Mouse (Mus musculus): ENCODE results near the gene Pagr1b. TPM values are rescaled to one million over a fixed set of nuclear protein-coding genes. Genes with fewer than 3 reads are reported as not detected.

Pagr1b gene
- total and polyA plus RNA-seq, 3 experiments = 0.30 to 6.6 TPM; not detected in 1

- in situ Hi-C loops (cut with MboI; ENCODE audit: low pct_ligation_motif_present, low pct_unique_long_range_greater_than_20kb, low sequenced_read_pairs) = no loop called here
Observed at GRCm38 (mm10) chr7:126951741-126952140, 64.5 kb downstream of the Pagr1b start.

More at GRCm38 (mm10) chr7:126951741-126952140, 64.5 kb downstream of the Pagr1b start:
- peaks cover 23 to 86% of the 10 kb centered on the region in 2 experiments for H3K36me3 ChIP-seq (replicated peaks in 1 of 2; ENCODE audit: control insufficient read depth in 1 of 2, insufficient read depth in 1 of 2, low read length in 1 of 2)
- no peak overlapping the region for H3K4me2 ChIP-seq (ENCODE audit: insufficient read depth, low read depth, poor library complexity, severe bottlenecking)
- dilution Hi-C loops (cut with MboI; ENCODE audit: extremely low pct_ligation_motif_present, extremely low pct_unique_long_range_greater_than_20kb, low sequenced_read_pairs) = no loop called here
- H3K9ac ChIP-seq (ENCODE audit: insufficient read depth, low read depth) = no peak overlapping the region
- H3K27ac ChIP-seq (ENCODE audit: insufficient read depth, low read depth) = no peak overlapping the region
- peaks cover 6% of the 10 kb centered on the region for H3K9me3 ChIP-seq (replicated peaks; ENCODE audit: low read length)
- no peak for DNase-seq (ENCODE audit: extremely low read depth)
- no peak for TF ChIP-seq CTCF (conservative IDR thresholded peaks at IDR 0.05 in 1 of 2, IDR thresholded peaks at IDR 0.05 in 1 of 2; ENCODE audit: low read depth in 2 of 2, low read length in 2 of 2)
- TF ChIP-seq POLR2AphosphoS2 (IDR thresholded peaks at IDR 0.05; ENCODE audit: low read depth, low read length) = no peak
- no peak for TF ChIP-seq ETS1 (conservative IDR thresholded peaks at IDR 0.05; ENCODE audit: low read depth, low read length)
- TF ChIP-seq IRF4 (IDR thresholded peaks at IDR 0.05; ENCODE audit: low read depth, low read length) = no peak
- no peak for TF ChIP-seq ZMIZ1 (IDR thresholded peaks at IDR 0.05; ENCODE audit: low read depth, low read length)
- TF ChIP-seq MXI1 (IDR thresholded peaks at IDR 0.05; ENCODE audit: low read depth, low read length) = no peak
- no peak for TF ChIP-seq RCOR1 (conservative IDR thresholded peaks at IDR 0.05; ENCODE audit: low read depth, low read length)
- TF ChIP-seq MEF2A (IDR thresholded peaks at IDR 0.05; ENCODE audit: borderline replicate concordance, low read depth, low read length) = no peak
- no peak for TF ChIP-seq TBP (conservative IDR thresholded peaks at IDR 0.05; ENCODE audit: low read depth, low read length)
- no peak for TF ChIP-seq CHD2 (IDR thresholded peaks at IDR 0.05; ENCODE audit: low read length)
- no peaks in the 10 kb centered on the region for H3K79me2 ChIP-seq (replicated peaks; ENCODE audit: control insufficient read depth, extremely low read depth, insufficient read depth, poor library complexity, severe bottlenecking)
- no peaks in the 10 kb centered on the region for H3K27me3 ChIP-seq (replicated peaks)
- H3K4me1 ChIP-seq (ENCODE audit: control insufficient read depth in 1 of 2, insufficient read depth in 2 of 2) = peaks cover 10 to 60% of the 10 kb centered on the region in 2 experiments
- no peak overlapping the region for H3K4me3 ChIP-seq (replicated peaks in 1 of 3; ENCODE audit: low read depth in 2 of 3, low read length in 2 of 3, poor library complexity in 1 of 3)

Other genes with a start within 250 kb of the Pagr1b start
Only the 20 nearest of the 32 such genes appear.
- 1.9 and 3.4 TPM in 2 replicates for gene Doc2a, start 169.1 kb downstream of the Pagr1b start, total RNA-seq (2012; rRNA removed)
- not detected in 2 replicates for gene Doc2a, start 169.1 kb downstream of the Pagr1b start, total RNA-seq (2014; rRNA removed)
- not detected in 2 replicates for gene Doc2a, start 169.1 kb downstream of the Pagr1b start, polyA plus RNA-seq (2012; ENCODE audit: insufficient read length, low read depth)
- gene Hirip3, start 154.5 kb downstream of the Pagr1b start, total RNA-seq (2012; rRNA removed) = 70.9 and 103 TPM in 2 replicates
- 42.4 and 44.7 TPM in 2 replicates for gene Hirip3, start 154.5 kb downstream of the Pagr1b start, total RNA-seq (2014; rRNA removed)
- 190 and 267 TPM in 2 replicates for gene Hirip3, start 154.5 kb downstream of the Pagr1b start, polyA plus RNA-seq (2012; ENCODE audit: insufficient read length, low read depth)
- 73.9 and 109 TPM in 2 replicates for gene Ino80e, start 154.1 kb downstream of the Pagr1b start, total RNA-seq (2012; rRNA removed)
- gene Ino80e, start 154.1 kb downstream of the Pagr1b start, total RNA-seq (2014; rRNA removed) = 73.6 and 78.4 TPM in 2 replicates
- 216 and 243 TPM in 2 replicates for gene Ino80e, start 154.1 kb downstream of the Pagr1b start, polyA plus RNA-seq (2012; ENCODE audit: insufficient read length, low read depth)
- 28.5 and 29.0 TPM in 2 replicates for gene Taok2, start 131.8 kb downstream of the Pagr1b start, total RNA-seq (2012; rRNA removed)
- gene Taok2, start 131.8 kb downstream of the Pagr1b start, total RNA-seq (2014; rRNA removed) = 13.6 and 15.3 TPM in 2 replicates
- 32.2 and 33.0 TPM in 2 replicates for gene Taok2, start 131.8 kb downstream of the Pagr1b start, polyA plus RNA-seq (2012; ENCODE audit: insufficient read length, low read depth)
- 39.7 and 43.2 TPM in 2 replicates for gene Tmem219, start 93.6 kb downstream of the Pagr1b start, total RNA-seq (2012; rRNA removed)
- 31.3 and 33.4 TPM in 2 replicates for gene Tmem219, start 93.6 kb downstream of the Pagr1b start, total RNA-seq (2014; rRNA removed)
- gene Tmem219, start 93.6 kb downstream of the Pagr1b start, polyA plus RNA-seq (2012; ENCODE audit: insufficient read length, low read depth) = 37.4 and 39.3 TPM in 2 replicates
- gene Kctd13, start 87.6 kb downstream of the Pagr1b start, total RNA-seq (2012; rRNA removed) = 35.0 and 37.5 TPM in 2 replicates
- gene Kctd13, start 87.6 kb downstream of the Pagr1b start, total RNA-seq (2014; rRNA removed) = 16.4 and 19.0 TPM in 2 replicates
- gene Kctd13, start 87.6 kb downstream of the Pagr1b start, polyA plus RNA-seq (2012; ENCODE audit: insufficient read length, low read depth) = 35.2 and 40.4 TPM in 2 replicates
- gene Asphd1, start 66.9 kb downstream of the Pagr1b start, total RNA-seq (2012; rRNA removed) = 0.08 TPM in 1 of 2 replicates, not detected in the other
- gene Asphd1, start 66.9 kb downstream of the Pagr1b start, total RNA-seq (2014; rRNA removed) = not detected in 2 replicates
- 1.3 and 1.8 TPM in 2 replicates for gene Asphd1, start 66.9 kb downstream of the Pagr1b start, polyA plus RNA-seq (2012; ENCODE audit: insufficient read length, low read depth)
- 7.2 and 8.8 TPM in 2 replicates for gene Sez6l2, start 65.9 kb downstream of the Pagr1b start, total RNA-seq (2012; rRNA removed)
- 8.9 and 9.9 TPM in 2 replicates for gene Sez6l2, start 65.9 kb downstream of the Pagr1b start, total RNA-seq (2014; rRNA removed)
- 29.2 and 29.3 TPM in 2 replicates for gene Sez6l2, start 65.9 kb downstream of the Pagr1b start, polyA plus RNA-seq (2012; ENCODE audit: insufficient read length, low read depth)
- gene Cdipt, start 40.6 kb downstream of the Pagr1b start, total RNA-seq (2012; rRNA removed) = 72.8 and 86.2 TPM in 2 replicates
- gene Cdipt, start 40.6 kb downstream of the Pagr1b start, total RNA-seq (2014; rRNA removed) = 100 and 108 TPM in 2 replicates
- gene Cdipt, start 40.6 kb downstream of the Pagr1b start, polyA plus RNA-seq (2012; ENCODE audit: insufficient read length, low read depth) = 120 and 138 TPM in 2 replicates
- 0.46 and 0.47 TPM in 2 replicates for gene Cdiptos, start 40.4 kb downstream of the Pagr1b start, total RNA-seq (2012; rRNA removed)
- not detected in 2 replicates for gene Cdiptos, start 40.4 kb downstream of the Pagr1b start, total RNA-seq (2014; rRNA removed)
- 0.31 and 0.97 TPM in 2 replicates for gene Cdiptos, start 40.4 kb downstream of the Pagr1b start, polyA plus RNA-seq (2012; ENCODE audit: insufficient read length, low read depth)
- 42.1 and 52.1 TPM in 2 replicates for gene Mvp, start 1.9 kb downstream of the Pagr1b start, total RNA-seq (2012; rRNA removed)
- 33.3 and 35.5 TPM in 2 replicates for gene Mvp, start 1.9 kb downstream of the Pagr1b start, total RNA-seq (2014; rRNA removed)
- gene Mvp, start 1.9 kb downstream of the Pagr1b start, polyA plus RNA-seq (2012; ENCODE audit: insufficient read length, low read depth) = 53.7 and 63.5 TPM in 2 replicates
- 56.9 and 60.0 TPM in 2 replicates for gene Pagr1a, start 868 bp upstream of the Pagr1b start, total RNA-seq (2012; rRNA removed)
- 12.0 and 24.9 TPM in 2 replicates for gene Pagr1a, start 868 bp upstream of the Pagr1b start, total RNA-seq (2014; rRNA removed)
- 69.4 and 71.3 TPM in 2 replicates for gene Pagr1a, start 868 bp upstream of the Pagr1b start, polyA plus RNA-seq (2012; ENCODE audit: insufficient read length, low read depth)
- 13.2 and 16.0 TPM in 2 replicates for gene Gm42742, start 4.6 kb upstream of the Pagr1b start, total RNA-seq (2012; rRNA removed)
- gene Gm42742, start 4.6 kb upstream of the Pagr1b start, total RNA-seq (2014; rRNA removed) = 37.1 and 45.1 TPM in 2 replicates
- gene Gm42742, start 4.6 kb upstream of the Pagr1b start, polyA plus RNA-seq (2012; ENCODE audit: insufficient read length, low read depth) = 6.1 and 14.9 TPM in 2 replicates
- not detected in 2 replicates for gene Prrt2, start 4.7 kb upstream of the Pagr1b start, total RNA-seq (2012; rRNA removed)
- gene Prrt2, start 4.7 kb upstream of the Pagr1b start, total RNA-seq (2014; rRNA removed) = 0.09 TPM in 1 of 2 replicates, not detected in the other
- 1.2 TPM in 2 replicates for gene Prrt2, start 4.7 kb upstream of the Pagr1b start, polyA plus RNA-seq (2012; ENCODE audit: insufficient read length, low read depth)
- 87.0 and 112 TPM in 2 replicates for gene Maz, start 10.6 kb upstream of the Pagr1b start, total RNA-seq (2012; rRNA removed)
- gene Maz, start 10.6 kb upstream of the Pagr1b start, total RNA-seq (2014; rRNA removed) = 84.5 and 91.2 TPM in 2 replicates
- gene Maz, start 10.6 kb upstream of the Pagr1b start, polyA plus RNA-seq (2012; ENCODE audit: insufficient read length, low read depth) = 219 and 241 TPM in 2 replicates
- 54.2 and 63.9 TPM in 2 replicates for gene Kif22, start 26.0 kb upstream of the Pagr1b start, total RNA-seq (2012; rRNA removed)
- gene Kif22, start 26.0 kb upstream of the Pagr1b start, total RNA-seq (2014; rRNA removed) = 58.1 and 65.0 TPM in 2 replicates
- 81.4 and 86.2 TPM in 2 replicates for gene Kif22, start 26.0 kb upstream of the Pagr1b start, polyA plus RNA-seq (2012; ENCODE audit: insufficient read length, low read depth)
- gene Zg16, start 70.8 kb upstream of the Pagr1b start, total RNA-seq (2012; rRNA removed) = not detected in 2 replicates
- not detected in 2 replicates for gene Zg16, start 70.8 kb upstream of the Pagr1b start, total RNA-seq (2014; rRNA removed)
- not detected in 2 replicates for gene Zg16, start 70.8 kb upstream of the Pagr1b start, polyA plus RNA-seq (2012; ENCODE audit: insufficient read length, low read depth)
- gene AI467606, start 74.9 kb upstream of the Pagr1b start, total RNA-seq (2012; rRNA removed) = 15.7 and 19.0 TPM in 2 replicates
- 18.6 and 26.4 TPM in 2 replicates for gene AI467606, start 74.9 kb upstream of the Pagr1b start, total RNA-seq (2014; rRNA removed)
- 18.3 and 20.5 TPM in 2 replicates for gene AI467606, start 74.9 kb upstream of the Pagr1b start, polyA plus RNA-seq (2012; ENCODE audit: insufficient read length, low read depth)
- gene Qprt, start 105.7 kb upstream of the Pagr1b start, total RNA-seq (2012; rRNA removed) = 0.21 and 0.30 TPM in 2 replicates
- gene Qprt, start 105.7 kb upstream of the Pagr1b start, total RNA-seq (2014; rRNA removed) = 0.15 TPM in 1 of 2 replicates, not detected in the other
- gene Qprt, start 105.7 kb upstream of the Pagr1b start, polyA plus RNA-seq (2012; ENCODE audit: insufficient read length, low read depth) = 0.14 TPM in 1 of 2 replicates, not detected in the other
- 14.4 and 16.3 TPM in 2 replicates for gene Spn, start 121.3 kb upstream of the Pagr1b start, total RNA-seq (2012; rRNA removed)
- gene Spn, start 121.3 kb upstream of the Pagr1b start, total RNA-seq (2014; rRNA removed) = 2.4 and 2.6 TPM in 2 replicates
- gene Spn, start 121.3 kb upstream of the Pagr1b start, polyA plus RNA-seq (2012; ENCODE audit: insufficient read length, low read depth) = 3.3 and 3.6 TPM in 2 replicates

All from CH12.LX (cell line).